Mouse (Mus musculus): Measurements from ENCODE around the gene Grin2b.

Grin2b gene

GRCm38 (mm10) chr6:136100241-136100640 lies 73.1 kb downstream of the Grin2b start:
- no peak for DNase-seq (ENCODE audit: low spot score in 2 of 2)

- no peak for DNase-seq (ENCODE audit: low spot score in 2 of 2)
Measured at GRCm38 (mm10) chr6:136096269-136096668, 77.0 kb downstream of the Grin2b start.

GRCm38 (mm10) chr6:136079991-136080734 lies 93.1 kb downstream of the Grin2b start:
- DNase-seq (ENCODE audit: low spot score in 2 of 2) = no peak

GRCm38 (mm10) chr6:136072326-136073054 lies 100.8 kb downstream of the Grin2b start:
- DNase-seq (ENCODE audit: low spot score in 2 of 2) = no peak

GRCm38 (mm10) chr6:136070101-136070500 lies 103.2 kb downstream of the Grin2b start:
- no peak for DNase-seq (ENCODE audit: low spot score in 2 of 2)

- no peak for DNase-seq (ENCODE audit: low spot score in 2 of 2)
Measured at GRCm38 (mm10) chr6:136053346-136053745, 120.0 kb downstream of the Grin2b start.

GRCm38 (mm10) chr6:136050346-136050745 lies 123.0 kb downstream of the Grin2b start:
- DNase-seq (ENCODE audit: low spot score in 2 of 2) = no peak

GRCm38 (mm10) chr6:136048084-136048483 lies 125.2 kb downstream of the Grin2b start:
- DNase-seq (ENCODE audit: low spot score in 2 of 2) = no peak

- no peak for DNase-seq (ENCODE audit: low spot score in 2 of 2)
Measured at GRCm38 (mm10) chr6:136046091-136046490, 127.2 kb downstream of the Grin2b start.

GRCm38 (mm10) chr6:136044461-136044860 lies 128.8 kb downstream of the Grin2b start:
- DNase-seq (ENCODE audit: low spot score in 2 of 2) = no peak

GRCm38 (mm10) chr6:136042375-136042774 lies 130.9 kb downstream of the Grin2b start:
- DNase-seq (ENCODE audit: low spot score in 2 of 2) = no peak

GRCm38 (mm10) chr6:136041821-136042220 lies 131.5 kb downstream of the Grin2b start:
- no peak for DNase-seq (ENCODE audit: low spot score in 2 of 2)

- DNase-seq (ENCODE audit: low spot score in 2 of 2) = no peak
Measured at GRCm38 (mm10) chr6:136040931-136041330, 132.4 kb downstream of the Grin2b start.

GRCm38 (mm10) chr6:136029235-136029939 lies 143.9 kb downstream of the Grin2b start:
- DNase-seq (ENCODE audit: low spot score in 2 of 2) = no peak

GRCm38 (mm10) chr6:136026936-136027335 lies 146.4 kb downstream of the Grin2b start:
- no peak for DNase-seq (ENCODE audit: low spot score in 2 of 2)

- no peak for DNase-seq (ENCODE audit: low spot score in 2 of 2)
Measured at GRCm38 (mm10) chr6:136025801-136026200, 147.5 kb downstream of the Grin2b start.

- no peak for DNase-seq (ENCODE audit: low spot score in 2 of 2)
Measured at GRCm38 (mm10) chr6:136020460-136020859, 152.9 kb downstream of the Grin2b start.

- no peak for DNase-seq (ENCODE audit: low spot score in 2 of 2)
Measured at GRCm38 (mm10) chr6:136018962-136019361, 154.3 kb downstream of the Grin2b start.

- no peak for DNase-seq (ENCODE audit: low spot score in 2 of 2)
Measured at GRCm38 (mm10) chr6:136013556-136014380, 159.5 kb downstream of the Grin2b start.

GRCm38 (mm10) chr6:136011533-136011932 lies 161.8 kb downstream of the Grin2b start:
- DNase-seq (ENCODE audit: low spot score in 2 of 2) = no peak

- DNase-seq (ENCODE audit: low spot score in 2 of 2) = no peak
Measured at GRCm38 (mm10) chr6:136011038-136011311, 162.3 kb downstream of the Grin2b start.
